Mouse (Mus musculus): ENCODE data around the gene Gpr34. TPM values are rescaled to one million over a fixed set of nuclear protein-coding genes. Genes with fewer than 3 reads are reported as not detected.

The Gpr34 gene
- polyA plus RNA-seq, 1 experiment from 2014 or later = 1.5 TPM

DNA sequence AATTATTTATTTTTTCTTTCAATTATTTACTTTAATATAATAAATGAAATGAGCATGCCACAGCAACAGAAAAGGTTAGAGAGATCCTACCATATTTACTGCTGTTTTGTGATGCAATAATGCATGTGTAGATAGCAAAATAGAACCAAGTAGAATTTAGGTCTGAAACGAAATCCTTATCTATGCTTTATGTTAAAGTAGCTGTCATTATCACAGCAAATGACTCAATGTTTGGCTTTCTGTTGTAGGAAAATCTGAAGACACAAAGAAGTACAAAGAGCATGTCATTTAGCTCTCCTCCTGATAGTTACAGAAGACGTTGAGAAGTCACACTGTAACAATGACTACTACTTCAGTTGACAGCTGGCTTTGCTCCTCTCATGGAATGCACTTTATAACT lies 7.0 kb downstream of the Gpr34 start:
- Histone ChIP-seq H3K4me1 (no peaks in the 10 kb centered on the region), H3K27me3 (replicated peaks; ENCODE audit: low read depth, poor library complexity, severe bottlenecking) (peaks cover 10% of the 10 kb centered on the region), H3K4me3 (no peak overlapping the region), H3K9me3 (no peaks in the 10 kb centered on the region), H3K36me3 (replicated peaks) (no peaks in the 10 kb centered on the region), H3K27ac (replicated peaks) (no peak overlapping the region)
- 74% methylated on average over 2 of the region's 2 CpGs for WGBS
- DNase-seq (ENCODE audit: low spot score) = no peak

DNA sequence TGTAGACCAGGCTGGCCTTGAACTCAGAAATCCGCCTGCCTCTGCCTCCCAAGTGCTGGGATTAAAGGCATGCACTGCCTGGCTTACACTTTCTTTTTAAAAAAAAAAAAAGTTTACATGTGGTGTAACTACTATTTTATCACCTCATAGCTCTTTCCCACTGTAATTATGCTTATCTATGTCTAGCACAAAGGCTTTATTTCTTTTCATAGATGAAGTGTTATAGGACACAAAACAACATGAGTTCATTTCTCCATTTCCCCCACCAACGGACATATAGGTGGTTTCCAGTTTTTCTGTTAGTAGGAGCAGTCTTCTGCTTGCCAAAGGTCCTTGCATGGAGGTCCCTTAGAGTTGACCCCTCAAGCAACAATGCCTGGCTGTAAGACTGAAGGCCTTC lies 20.0 kb downstream of the Gpr34 start:
- Histone ChIP-seq H3K4me1 (no peaks in the 10 kb centered on the region), H3K4me3 (no peak overlapping the region), H3K27me3 (replicated peaks; ENCODE audit: low read depth, poor library complexity, severe bottlenecking) (peaks cover 13% of the 10 kb centered on the region), H3K36me3 (replicated peaks) (no peaks in the 10 kb centered on the region), H3K27ac (replicated peaks) (no peak overlapping the region), H3K9me3 (no peaks in the 10 kb centered on the region)
- no peak for DNase-seq (ENCODE audit: low spot score)
- 85% methylated on average over 2 of the region's 2 CpGs for WGBS

- H3K4me1 ChIP-seq = no peaks in the 10 kb centered on the region
- H3K27me3 ChIP-seq (replicated peaks; ENCODE audit: low read depth, poor library complexity, severe bottlenecking) = peaks cover 13% of the 10 kb centered on the region
- WGBS = 87% methylated on average over 1 of the region's 1 CpGs
- no peaks in the 10 kb centered on the region for H3K9me3 ChIP-seq
- H3K27ac ChIP-seq (replicated peaks) = no peak overlapping the region
- H3K36me3 ChIP-seq (replicated peaks) = no peaks in the 10 kb centered on the region
- H3K4me3 ChIP-seq = no peak overlapping the region
- no peak for DNase-seq (ENCODE audit: low spot score)
Observed at GRCm38 (mm10) chrX:13652291-13652690, 20.4 kb downstream of the Gpr34 start.

DNA sequence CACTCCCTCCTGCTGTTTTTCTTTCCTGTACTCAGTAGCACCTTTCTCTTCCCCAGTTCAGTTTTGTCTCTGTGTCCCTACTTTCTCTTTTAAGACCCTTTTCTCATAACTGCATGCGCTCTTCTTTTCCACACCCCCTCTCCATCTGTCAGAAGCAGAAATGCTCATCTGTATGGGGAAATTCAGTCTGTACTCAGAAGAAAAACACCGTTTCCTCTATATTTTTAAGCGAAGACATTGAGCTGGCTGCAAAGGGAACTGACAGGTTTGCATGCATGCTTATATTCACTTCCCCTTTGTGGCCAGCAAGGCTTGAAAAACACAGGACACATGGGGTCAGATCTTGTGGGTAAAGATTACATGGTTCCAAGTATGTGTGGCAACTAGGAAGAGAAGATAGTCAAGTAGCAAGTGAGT lies 23.1 kb downstream of the Gpr34 start:
- Histone ChIP-seq H3K36me3 (replicated peaks) (no peaks in the 10 kb centered on the region), H3K27me3 (replicated peaks; ENCODE audit: low read depth, poor library complexity, severe bottlenecking) (peaks cover 22% of the 10 kb centered on the region), H3K4me1 (no peaks in the 10 kb centered on the region), H3K4me3 (no peak overlapping the region), H3K9me3 (no peaks in the 10 kb centered on the region), H3K27ac (replicated peaks) (no peak overlapping the region)
- WGBS = 82% methylated on average over 3 of the region's 3 CpGs
- DNase-seq (ENCODE audit: low spot score) = no peak

GRCm38 (mm10) chrX:13655906-13656305 lies 24.0 kb downstream of the Gpr34 start:
- H3K4me3 ChIP-seq = no peak overlapping the region
- H3K9me3 ChIP-seq = no peaks in the 10 kb centered on the region
- H3K27ac ChIP-seq (replicated peaks) = no peak overlapping the region
- WGBS = 88% methylated on average over 6 of the region's 6 CpGs
- no peaks in the 10 kb centered on the region for H3K36me3 ChIP-seq (replicated peaks)
- H3K4me1 ChIP-seq = no peaks in the 10 kb centered on the region
- H3K27me3 ChIP-seq (replicated peaks; ENCODE audit: low read depth, poor library complexity, severe bottlenecking) = peaks cover 22% of the 10 kb centered on the region
- no peak for DNase-seq (ENCODE audit: low spot score)

- Histone ChIP-seq H3K27ac (replicated peaks) (no peak overlapping the region), H3K4me1 (no peaks in the 10 kb centered on the region), H3K4me3 (no peak overlapping the region), H3K27me3 (replicated peaks; ENCODE audit: low read depth, poor library complexity, severe bottlenecking) (peaks cover 22% of the 10 kb centered on the region), H3K36me3 (replicated peaks) (no peaks in the 10 kb centered on the region), H3K9me3 (no peaks in the 10 kb centered on the region)
- 3% methylated on average over 1 of the region's 1 CpGs for WGBS
- DNase-seq (ENCODE audit: low spot score) = peak; percentile 29
Observed at GRCm38 (mm10) chrX:13656721-13657120, 24.8 kb downstream of the Gpr34 start.

GRCm38 (mm10) chrX:13658616-13659140 lies 26.8 kb downstream of the Gpr34 start:
- Histone ChIP-seq H3K27ac (replicated peaks) (no peak overlapping the region), H3K4me3 (no peak overlapping the region), H3K9me3 (no peaks in the 10 kb centered on the region), H3K36me3 (replicated peaks) (no peaks in the 10 kb centered on the region), H3K4me1 (no peaks in the 10 kb centered on the region), H3K27me3 (replicated peaks; ENCODE audit: low read depth, poor library complexity, severe bottlenecking) (peaks cover 14% of the 10 kb centered on the region)
- DNase-seq (ENCODE audit: low spot score) = no peak
- 83% methylated on average over 3 of the region's 3 CpGs for WGBS

DNA sequence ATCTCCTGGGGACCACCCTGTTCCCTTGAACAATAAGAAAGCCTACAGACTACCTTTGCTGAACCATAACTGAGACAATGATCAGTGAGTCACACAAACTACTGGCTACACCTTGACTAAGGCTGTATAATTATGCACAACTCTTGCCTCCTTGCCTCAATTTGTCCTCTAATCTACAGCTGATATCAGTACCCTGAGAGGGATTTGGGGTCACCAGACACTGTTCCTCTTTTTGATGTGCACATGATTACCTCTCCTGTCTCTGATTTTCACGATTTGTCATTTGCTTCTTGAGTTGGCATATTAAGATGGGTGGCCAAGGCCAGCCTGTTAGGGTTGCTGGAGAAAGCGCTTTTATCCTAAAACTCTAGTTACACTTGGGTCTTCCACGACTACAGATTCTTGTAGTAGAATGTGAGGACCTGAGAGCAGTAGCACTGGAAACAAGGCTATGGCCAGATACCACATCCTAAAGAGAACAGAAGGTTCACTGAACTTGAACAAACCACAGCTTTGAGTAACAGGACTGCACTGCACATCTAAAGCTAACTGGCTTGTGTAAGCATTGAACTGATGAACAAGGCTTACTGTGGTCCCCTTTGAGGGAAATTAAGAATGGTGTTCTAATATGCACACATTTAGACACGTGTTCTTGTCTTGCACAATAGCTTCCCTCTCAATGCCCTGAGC lies 27.5 kb downstream of the Gpr34 start:
- H3K36me3 ChIP-seq (replicated peaks) = no peaks in the 10 kb centered on the region
- no peaks in the 10 kb centered on the region for H3K9me3 ChIP-seq
- H3K27me3 ChIP-seq (replicated peaks; ENCODE audit: low read depth, poor library complexity, severe bottlenecking) = peaks cover 14% of the 10 kb centered on the region
- no peak for DNase-seq (ENCODE audit: low spot score)
- H3K27ac ChIP-seq (replicated peaks) = no peak overlapping the region
- H3K4me3 ChIP-seq = no peak overlapping the region
- no peaks in the 10 kb centered on the region for H3K4me1 ChIP-seq
- WGBS = 79% methylated on average over 4 of the region's 4 CpGs

- WGBS = 92% methylated on average over 5 of the region's 5 CpGs
- H3K4me3 ChIP-seq = no peak within 1 kb of the TSS
- no peaks in the 10 kb centered on the region for H3K4me1 ChIP-seq
- no peaks in the 10 kb centered on the region for H3K36me3 ChIP-seq (replicated peaks)
- no peaks in the 10 kb centered on the region for H3K9me3 ChIP-seq
- H3K27me3 ChIP-seq (replicated peaks; ENCODE audit: low read depth, poor library complexity, severe bottlenecking) = peaks cover 9% of the 10 kb centered on the region
- no peak within 1 kb of the TSS for H3K27ac ChIP-seq (replicated peaks)
- DNase-seq (ENCODE audit: low spot score) = no peak
Observed at GRCm38 (mm10) chrX:13661063-13661462, 29.2 kb downstream of the Gpr34 start, which contains the start of gene Gpr82. TSS of gene Gpr82 (plus strand) at chrX:13661363.

DNA sequence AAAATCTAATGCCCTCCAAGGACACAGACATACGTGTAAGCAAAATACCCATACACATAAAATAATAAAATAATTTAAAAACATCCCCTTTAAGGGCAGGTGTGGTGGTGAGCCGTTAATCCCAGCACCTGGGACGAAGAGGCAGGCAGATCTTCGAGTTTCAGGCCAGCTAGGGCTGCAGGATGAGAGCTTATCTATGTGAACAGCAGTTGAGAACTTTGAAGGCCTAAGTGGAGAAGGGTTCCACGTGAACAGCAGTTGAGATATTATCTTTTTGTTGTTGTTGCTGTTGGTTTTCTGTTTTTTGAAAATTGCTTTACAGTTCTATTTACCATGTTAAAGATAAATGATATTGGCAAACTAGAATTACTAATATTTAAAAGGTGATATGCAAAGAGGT lies 37.0 kb downstream of the Gpr34 start:
- DNase-seq (ENCODE audit: low spot score) = no peak
- 80% methylated on average over 5 of the region's 5 CpGs for WGBS
- Histone ChIP-seq H3K4me3 (no peak overlapping the region), H3K27ac (replicated peaks) (no peak overlapping the region), H3K4me1 (no peaks in the 10 kb centered on the region), H3K27me3 (replicated peaks; ENCODE audit: low read depth, poor library complexity, severe bottlenecking) (peaks cover 20% of the 10 kb centered on the region; the same call in 1 of the 2 replicates), H3K9me3 (no peaks in the 10 kb centered on the region), H3K36me3 (replicated peaks) (no peaks in the 10 kb centered on the region)

GRCm38 (mm10) chrX:13670342-13670741 lies 38.5 kb downstream of the Gpr34 start:
- H3K4me1 ChIP-seq = no peaks in the 10 kb centered on the region
- H3K36me3 ChIP-seq (replicated peaks) = no peaks in the 10 kb centered on the region

GRCm38 (mm10) chrX:13673001-13673400 lies 41.1 kb downstream of the Gpr34 start:
- 84% methylated on average over 3 of the region's 3 CpGs for WGBS
- DNase-seq (ENCODE audit: low spot score) = no peak
- H3K27me3 ChIP-seq (replicated peaks; ENCODE audit: low read depth, poor library complexity, severe bottlenecking) = peaks cover 20% of the 10 kb centered on the region; the same call in 1 of the 2 replicates
- no peaks in the 10 kb centered on the region for H3K9me3 ChIP-seq
- H3K4me1 ChIP-seq = no peaks in the 10 kb centered on the region
- H3K4me3 ChIP-seq = no peak overlapping the region
- no peak overlapping the region for H3K27ac ChIP-seq (replicated peaks)
- no peaks in the 10 kb centered on the region for H3K36me3 ChIP-seq (replicated peaks)

More at GRCm38 (mm10) chrX:13670342-13670741, 38.5 kb downstream of the Gpr34 start:
- Histone ChIP-seq H3K27me3 (replicated peaks; ENCODE audit: low read depth, poor library complexity, severe bottlenecking) (peaks cover 20% of the 10 kb centered on the region; the same call in 1 of the 2 replicates), H3K9me3 (no peaks in the 10 kb centered on the region), H3K27ac (replicated peaks) (no peak overlapping the region), H3K4me3 (no peak overlapping the region)
- no peak for DNase-seq (ENCODE audit: low spot score)
- 85% methylated on average over 3 of the region's 3 CpGs for WGBS

DNA sequence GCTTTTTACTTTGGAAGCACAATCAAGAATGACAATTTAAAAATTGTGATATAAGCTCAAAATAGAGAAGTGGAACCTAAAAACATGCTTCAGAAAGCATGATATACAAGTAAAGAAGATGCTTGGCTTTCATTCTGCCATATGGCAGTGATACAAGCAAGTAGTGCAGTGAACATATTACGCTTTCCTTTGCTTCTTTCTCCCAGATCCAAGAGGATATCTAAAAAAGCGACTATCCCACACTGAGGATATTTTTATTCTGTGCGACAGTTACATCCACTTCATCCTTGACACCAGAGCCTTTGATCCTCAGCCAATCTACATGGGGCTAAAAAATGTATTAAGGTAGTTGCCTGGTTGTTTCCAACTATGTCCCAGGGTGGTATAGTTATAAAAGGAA lies 49.9 kb downstream of the Gpr34 start:
- 88% methylated on average over 3 of the region's 3 CpGs for WGBS
- no peak for DNase-seq (ENCODE audit: low spot score)
- H3K4me3 ChIP-seq = no peak overlapping the region
- H3K9me3 ChIP-seq = no peaks in the 10 kb centered on the region
- H3K27ac ChIP-seq (replicated peaks) = no peak overlapping the region
- no peaks in the 10 kb centered on the region for H3K36me3 ChIP-seq (replicated peaks)
- H3K27me3 ChIP-seq (replicated peaks; ENCODE audit: low read depth, poor library complexity, severe bottlenecking) = peaks cover 7% of the 10 kb centered on the region; the same call in 1 of the 2 replicates
- H3K4me1 ChIP-seq = no peaks in the 10 kb centered on the region

Data from embryonic facial prominence, embryonic 10.5 days (tissue).